In genomic region chr5:74265601-74266475, GRCm38 (mm10) we compare ENCODE assay signal across 10 mouse cellular contexts.
DNase-seq lines count a peak whose midpoint lies in the region; ATAC-seq and TF ChIP-seq lines count a peak whose summit lies in the region.
"Had no signal": no experiment of that assay in that cellular context is flagged by ENCODE, and none has a peak within 500 bp of the region (broad histone marks: within the 10 kb centered on the region; RNA-seq: fewer than 3 reads in every experiment).

No protein-coding gene starts in this region.

- H3K36me3 ChIP-seq in heart, embryonic 13.5 days: no peaks in the 10 kb centered on the region
- H3K36me3 ChIP-seq in neural tube, embryonic 14.5 days (ENCODE audit: control insufficient read depth, insufficient read depth, low read length): no peaks in the 10 kb centered on the region
- H3K36me3 ChIP-seq in hindbrain, postnatal 0 days (ENCODE audit: insufficient read depth, low read length): no peaks in the 10 kb centered on the region
- H3K36me3 ChIP-seq: embryonic facial prominence, embryonic 15.5 days; G1E had no signal

- no peaks in the 10 kb centered on the region for H3K9me3 ChIP-seq in heart, embryonic 13.5 days
- H3K9me3 ChIP-seq in neural tube, embryonic 14.5 days (ENCODE audit: control insufficient read depth, low read length): no peaks in the 10 kb centered on the region
- H3K9me3 ChIP-seq in hindbrain, postnatal 0 days (ENCODE audit: low read length): no peaks in the 10 kb centered on the region
- H3K9me3 ChIP-seq: embryonic facial prominence, embryonic 15.5 days; G1E had no signal

- peak overlapping the region; percentile 24; the same call in 1 of the 2 replicates for H3K9ac ChIP-seq in heart, embryonic 13.5 days
- no peak overlapping the region for H3K9ac ChIP-seq in neural tube, embryonic 14.5 days (replicated peaks; ENCODE audit: low read depth, low read length)
- H3K9ac ChIP-seq in hindbrain, postnatal 0 days (replicated peaks; ENCODE audit: low read length): no peak overlapping the region
- H3K9ac ChIP-seq: embryonic facial prominence, embryonic 15.5 days had no signal

- ATAC-seq in heart, embryonic 13.5 days (ENCODE audit: extremely low read depth, insufficient number of reproducible peaks, low FRiP score, low TSS enrichment): no peak
- ATAC-seq in neural tube, embryonic 14.5 days (ENCODE audit: low read depth): no peak
- ATAC-seq in hindbrain, postnatal 0 days: no peak

- no peak for DNase-seq in heart, postnatal 36 days
- DNase-seq in neural tube, embryonic 10.5 days (ENCODE audit: extremely low spot score, low spot score): no peak
- no peak for DNase-seq in hindbrain, postnatal 0 days (ENCODE audit: low spot score)
- DNase-seq in right cerebral cortex, adult 2 months (ENCODE audit: low spot score in 2 of 2): no peak
- no peak for DNase-seq in layer of hippocampus, adult 9-10 months (ENCODE audit: low spot score)
- DNase-seq: left cerebral cortex, postnatal 4 days had no signal

- H3K27ac ChIP-seq in heart, embryonic 13.5 days (replicated peaks): peak overlapping the region; percentile 63
- 0 out of 2 replicates have a peak overlapping the region, but pooled peaks have one; percentile 2 for H3K27ac ChIP-seq in neural tube, embryonic 14.5 days (ENCODE audit: low read depth, low read length)
- H3K27ac ChIP-seq in hindbrain, postnatal 0 days: 0 out of 2 replicates have a peak overlapping the region, but pooled peaks have one; percentile 32
- H3K27ac ChIP-seq: embryonic facial prominence, embryonic 15.5 days had no signal

- intact Hi-C loops in heart, postnatal 36 days (cut with DNase I): no loop called here

- peaks cover 70% of the 10 kb centered on the region for H3K4me1 ChIP-seq in heart, embryonic 13.5 days
- no peaks in the 10 kb centered on the region for H3K4me1 ChIP-seq in neural tube, embryonic 14.5 days (ENCODE audit: control insufficient read depth, insufficient read depth, low read length)
- peaks cover 16% of the 10 kb centered on the region for H3K4me1 ChIP-seq in hindbrain, postnatal 0 days (ENCODE audit: insufficient read depth, low read length)

- no peaks in the 10 kb centered on the region for H3K27me3 ChIP-seq in heart, embryonic 13.5 days (replicated peaks)
- H3K27me3 ChIP-seq in neural tube, embryonic 14.5 days (ENCODE audit: control insufficient read depth, insufficient read depth, low read length): no peaks in the 10 kb centered on the region
- no peaks in the 10 kb centered on the region for H3K27me3 ChIP-seq in hindbrain, postnatal 0 days (ENCODE audit: insufficient read depth, low read length)
- H3K27me3 ChIP-seq: embryonic facial prominence, embryonic 15.5 days had no signal

- H3K4me2 ChIP-seq in heart, embryonic 13.5 days: no peak overlapping the region
- no peak overlapping the region for H3K4me2 ChIP-seq in neural tube, embryonic 14.5 days (ENCODE audit: low read depth, low read length)
- no peak overlapping the region for H3K4me2 ChIP-seq in hindbrain, postnatal 0 days (ENCODE audit: low read depth, low read length)
- H3K4me2 ChIP-seq: embryonic facial prominence, embryonic 15.5 days had no signal

- no peak overlapping the region for H3K4me3 ChIP-seq in heart, embryonic 13.5 days
- H3K4me3 ChIP-seq in neural tube, embryonic 14.5 days (ENCODE audit: low read depth, low read length): no peak overlapping the region
- no peak overlapping the region for H3K4me3 ChIP-seq in hindbrain, postnatal 0 days (ENCODE audit: low read length)
- H3K4me3 ChIP-seq: embryonic facial prominence, embryonic 15.5 days had no signal

- WGBS in heart, embryonic 13.5 days: 53% methylated on average over 13 of the region's 13 CpGs
- 44% methylated on average over 13 of the region's 13 CpGs for WGBS in neural tube, embryonic 14.5 days
- WGBS in hindbrain, postnatal 0 days: 43% methylated on average over 13 of the region's 13 CpGs

- TF ChIP-seq CTCF in hindbrain, postnatal 0 days (IDR thresholded peaks at IDR 0.05; ENCODE audit: low read depth): no peak

Comparison
In these comparisons a context has a peak if more than half of its experiments do, and no peak if none do; other contexts are left out.
1. H3K27ac ChIP-seq: peak in every context shown above with its lines; median percentile 63 in heart, embryonic 13.5 days; 32 in hindbrain, postnatal 0 days; 2 in neural tube, embryonic 14.5 days.